Mouse (Mus musculus) bone marrow, adult 2 months (tissue): ENCODE data around the gene Celf5.

Experiments
- CTCF ChIP-seq: fragments of 200-500 bp; IDR thresholded peaks from 2 replicates; pipeline ENCODE4 v1.5.1; 2011; ENCODE audit warnings: low read length, control low read depth; ENCODE audit not compliant: control insufficient read depth, insufficient read depth
- POLR2A ChIP-seq: fragments of 200-500 bp; IDR thresholded peaks from 2 replicates; pipeline ENCODE4 v1.6.1; 2011; ENCODE audit warnings: low read depth, mild to moderate bottlenecking, control low read depth, low read length, borderline replicate concordance; ENCODE audit not compliant: control insufficient read depth

DNA sequence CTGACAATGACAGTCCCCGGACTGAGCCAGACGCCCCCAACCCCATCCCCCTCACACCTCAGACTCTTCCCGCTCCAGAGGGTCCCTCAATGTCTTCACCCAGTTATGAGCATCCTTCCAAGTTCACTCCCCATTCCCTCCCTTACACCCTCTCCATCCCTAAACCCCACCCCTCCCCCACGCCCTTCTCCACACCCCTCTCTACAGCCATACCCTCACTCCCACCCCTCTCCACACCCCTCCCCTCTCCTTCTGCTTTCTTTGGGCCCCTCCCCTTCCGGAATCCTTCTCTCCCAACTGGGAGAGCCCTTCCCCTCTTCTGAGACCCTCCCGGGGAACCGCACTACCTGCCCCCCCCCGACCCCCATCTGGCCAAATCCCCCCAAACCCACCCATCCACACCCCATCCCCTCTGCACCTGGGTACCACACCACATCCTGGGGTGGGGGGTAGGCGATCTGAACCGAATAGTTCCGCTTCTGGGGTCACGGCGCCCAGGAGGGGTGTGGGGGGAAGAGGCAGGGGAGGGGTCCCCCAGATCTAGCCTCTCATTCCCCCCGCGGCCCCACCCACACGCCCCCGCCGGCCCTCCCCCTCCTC, 10.0 kb downstream of the Celf5 start:
- TF ChIP-seq CTCF (no peak), POLR2A (no peak)
